Comparison of ENCODE assay signal across 8 mouse cellular contexts in genomic region chr13:55404853-55405782, GRCm38 (mm10). TPM values are rescaled to one million over a fixed set of nuclear protein-coding genes. Genes with fewer than 3 reads are reported as not detected.
DNase-seq lines count a peak whose midpoint lies in the region; ATAC-seq lines count a peak whose summit lies in the region.

No protein-coding gene starts in this region.

- no peak overlapping the region for H3K27ac ChIP-seq in intestine, embryonic 14.5 days (ENCODE audit: low read depth)
- H3K27ac ChIP-seq in midbrain, embryonic 11.5 days (ENCODE audit: low read depth, low read length): no peak overlapping the region

- no peaks in the 10 kb centered on the region for H3K36me3 ChIP-seq in intestine, embryonic 14.5 days (ENCODE audit: control insufficient read depth, insufficient read depth, low read length)
- no peaks in the 10 kb centered on the region for H3K36me3 ChIP-seq in midbrain, embryonic 11.5 days (ENCODE audit: control insufficient read depth, insufficient read depth, low read length)

- no peak overlapping the region for H3K4me2 ChIP-seq in intestine, embryonic 14.5 days (ENCODE audit: low read length)
- no peak overlapping the region for H3K4me2 ChIP-seq in midbrain, embryonic 11.5 days

- no peaks in the 10 kb centered on the region for H3K27me3 ChIP-seq in intestine, embryonic 14.5 days (replicated peaks; ENCODE audit: control insufficient read depth, insufficient read depth, low read length)
- H3K27me3 ChIP-seq in midbrain, embryonic 11.5 days (ENCODE audit: control insufficient read depth, insufficient read depth, low read length): no peaks in the 10 kb centered on the region

- no peaks in the 10 kb centered on the region for H3K4me1 ChIP-seq in intestine, embryonic 14.5 days (replicated peaks; ENCODE audit: control insufficient read depth, insufficient read depth, low read length)
- peaks cover 5% of the 10 kb centered on the region; the same call in 1 of the 2 replicates for H3K4me1 ChIP-seq in midbrain, embryonic 11.5 days (ENCODE audit: control insufficient read depth, insufficient read depth, low read length)

- no peak overlapping the region for H3K4me3 ChIP-seq in intestine, embryonic 14.5 days (ENCODE audit: low read depth, low read length)
- H3K4me3 ChIP-seq in midbrain, embryonic 11.5 days (ENCODE audit: low read depth, low read length): no peak overlapping the region

- intact Hi-C loops in left cerebral cortex, postnatal 4 days (cut with DNase I): loop anchor here (5.0 kb wide), 1 partner anchor 107 kb away; the partner anchor contains the start of gene Pdlim7

- peak; percentile 88 for ATAC-seq in common myeloid progenitor, adult 5-6 weeks (replicated peaks; ENCODE audit: low read depth, poor library complexity, severe bottlenecking)
- peak; percentile 91 for ATAC-seq in intestine, embryonic 14.5 days (replicated peaks; ENCODE audit: low FRiP score, low TSS enrichment, low read depth)
- ATAC-seq in midbrain, embryonic 11.5 days (ENCODE audit: low FRiP score): peak; percentile 92

- 11% methylated on average over 11 of the region's 11 CpGs for WGBS in intestine, embryonic 14.5 days
- WGBS in midbrain, embryonic 11.5 days: 18% methylated on average over 11 of the region's 11 CpGs

- DNase-seq in adipocyte (ENCODE audit: low spot score): peak; percentile 67
- peak; percentile 49 for DNase-seq in gastrocnemius, postnatal 25 days
- DNase-seq in intestine, embryonic 14.5 days (ENCODE audit: low spot score): peak; percentile 89
- peak; percentile 78 for DNase-seq in left cerebral cortex, postnatal 4 days
- peak; percentile 98 for DNase-seq in midbrain, embryonic 11.5 days (ENCODE audit: low spot score, missing footprints)
- peak; percentile 85 for DNase-seq in right cerebral cortex, postnatal 4 days
- DNase-seq in urinary bladder, postnatal 4 days (ENCODE audit: low spot score in 2 of 2): peak; percentile 63 to 81

- no peaks in the 10 kb centered on the region for H3K9me3 ChIP-seq in intestine, embryonic 14.5 days (ENCODE audit: control insufficient read depth, low read length)
- no peaks in the 10 kb centered on the region for H3K9me3 ChIP-seq in midbrain, embryonic 11.5 days (ENCODE audit: control insufficient read depth, low read length)

- H3K9ac ChIP-seq in intestine, embryonic 14.5 days (ENCODE audit: low read length): no peak overlapping the region
- peak overlapping the region; percentile 66 for H3K9ac ChIP-seq in midbrain, embryonic 11.5 days (ENCODE audit: low read length)

RNA-seq across cellular contexts. Expression of gene Slc34a1, which starts 7.1 kb away (rescaled TPM):
- not detected in 2 replicates for total RNA-seq in common myeloid progenitor, adult 5-6 weeks (2017)
- total RNA-seq in gastrocnemius, postnatal 25 days (2021): not detected
- polyA plus RNA-seq in intestine, embryonic 14.5 days (2014; fragmentation: Nextera tagmentation; extraction: Ambion mirVana): not detected in 2 replicates
- under 1 TPM in 1 of 2 experiments, not detected in 1; 0.36 TPM for total RNA-seq in left cerebral cortex, postnatal 4 days (2021)
- not detected in 2 replicates for polyA plus RNA-seq in midbrain, embryonic 11.5 days (2014; fragmentation: Nextera tagmentation; extraction: Ambion mirVana)

RNA-seq across cellular contexts. Expression of gene Pfn3, which starts 9.9 kb away (rescaled TPM):
- total RNA-seq in common myeloid progenitor, adult 5-6 weeks (2017): not detected in 2 replicates
- total RNA-seq in gastrocnemius, postnatal 25 days (2021): not detected
- polyA plus RNA-seq in intestine, embryonic 14.5 days (2014; fragmentation: Nextera tagmentation; extraction: Ambion mirVana): not detected in 2 replicates
- 1 to 10 TPM in 1 of 2 experiments, under 1 TPM in 1; 0.97 to 1.1 TPM for total RNA-seq in left cerebral cortex, postnatal 4 days (2021)
- not detected in 2 replicates for polyA plus RNA-seq in midbrain, embryonic 11.5 days (2014; fragmentation: Nextera tagmentation; extraction: Ambion mirVana)

RNA-seq across cellular contexts. Expression of gene F12, which starts 21.5 kb away (rescaled TPM):
- total RNA-seq in common myeloid progenitor, adult 5-6 weeks (2017): not detected in 2 replicates
- not detected for total RNA-seq in gastrocnemius, postnatal 25 days (2021)
- 0.16 TPM in 1 of 2 replicates, not detected in the other for polyA plus RNA-seq in intestine, embryonic 14.5 days (2014; fragmentation: Nextera tagmentation; extraction: Ambion mirVana)
- total RNA-seq in left cerebral cortex, postnatal 4 days (2021): under 1 TPM; 0.30 to 0.38 TPM
- 0.14 TPM in 1 of 2 replicates, not detected in the other for polyA plus RNA-seq in midbrain, embryonic 11.5 days (2014; fragmentation: Nextera tagmentation; extraction: Ambion mirVana)

RNA-seq across cellular contexts. Expression of gene Rgs14, which starts 35.6 kb away (rescaled TPM):
- 4.2 and 8.7 TPM in 2 replicates for total RNA-seq in common myeloid progenitor, adult 5-6 weeks (2017)
- total RNA-seq in gastrocnemius, postnatal 25 days (2021): under 1 TPM; 0.15 to 0.35 TPM
- 0.63 and 1.0 TPM in 2 replicates for polyA plus RNA-seq in intestine, embryonic 14.5 days (2014; fragmentation: Nextera tagmentation; extraction: Ambion mirVana)
- 1 to 10 TPM; 4.3 to 6.3 TPM for total RNA-seq in left cerebral cortex, postnatal 4 days (2021)
- 0.37 and 0.72 TPM in 2 replicates for polyA plus RNA-seq in midbrain, embryonic 11.5 days (2014; fragmentation: Nextera tagmentation; extraction: Ambion mirVana)

RNA-seq across cellular contexts. Expression of gene Grk6, which starts 39.8 kb away (rescaled TPM):
- total RNA-seq in common myeloid progenitor, adult 5-6 weeks (2017): 68.9 and 84.5 TPM in 2 replicates
- total RNA-seq in gastrocnemius, postnatal 25 days (2021): 10 to 100 TPM in 1 of 2 experiments, 1 to 10 TPM in 1; 9.3 to 10.2 TPM
- 43.4 and 55.1 TPM in 2 replicates for polyA plus RNA-seq in intestine, embryonic 14.5 days (2014; fragmentation: Nextera tagmentation; extraction: Ambion mirVana)
- 10 to 100 TPM; 73.8 to 78.8 TPM for total RNA-seq in left cerebral cortex, postnatal 4 days (2021)
- polyA plus RNA-seq in midbrain, embryonic 11.5 days (2014; fragmentation: Nextera tagmentation; extraction: Ambion mirVana): 42.0 and 52.3 TPM in 2 replicates
